In the genomic region with DNA sequence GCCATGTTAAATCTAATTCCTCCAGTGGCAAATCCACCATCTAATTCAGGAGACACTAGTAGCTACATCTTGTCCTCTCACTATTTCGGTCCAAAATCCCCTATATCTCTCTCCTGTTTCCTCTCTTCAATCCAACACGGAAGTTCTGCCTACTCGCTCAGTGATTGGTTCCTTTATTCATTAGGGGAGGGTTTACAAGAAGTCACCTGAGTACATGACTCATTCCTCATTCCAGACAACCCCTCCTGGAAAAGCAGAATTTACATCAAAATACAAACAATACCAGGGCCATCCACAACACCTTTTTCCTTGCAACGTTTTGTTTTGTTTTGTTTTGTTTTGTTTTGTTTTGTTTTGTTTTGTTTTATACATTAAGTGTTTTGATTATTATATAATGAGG, we compare ENCODE assay signal across 16 mouse cellular contexts.
"Had no signal": no experiment of that assay in that cellular context is flagged by ENCODE, and none has a peak within 500 bp of the region (broad histone marks: within the 10 kb centered on the region; RNA-seq: fewer than 3 reads in every experiment).

No protein-coding gene starts in this region.

- H3K27ac ChIP-seq: lung, embryonic 15.5 days; macrophage; midbrain, embryonic 13.5 days; midbrain, embryonic 15.5 days; neural tube, embryonic 12.5 days; stomach, embryonic 15.5 days; stomach, postnatal 0 days had no signal

- H3K4me3 ChIP-seq: lung, embryonic 15.5 days; megakaryocyte, embryonic 14.5 days; midbrain, embryonic 13.5 days; midbrain, embryonic 15.5 days; neural tube, embryonic 12.5 days; stomach, embryonic 15.5 days had no signal

- H3K36me3 ChIP-seq: lung, embryonic 15.5 days; midbrain, embryonic 13.5 days; midbrain, embryonic 15.5 days; neural tube, embryonic 12.5 days; stomach, embryonic 15.5 days had no signal

- H3K27me3 ChIP-seq: lung, embryonic 15.5 days; megakaryocyte, embryonic 14.5 days; midbrain, embryonic 13.5 days; midbrain, embryonic 15.5 days; neural tube, embryonic 12.5 days; stomach, embryonic 15.5 days had no signal

- H3K9me3 ChIP-seq: lung, embryonic 15.5 days; midbrain, embryonic 15.5 days; neural tube, embryonic 12.5 days; stomach, embryonic 15.5 days had no signal

- H3K4me1 ChIP-seq: lung, embryonic 15.5 days; midbrain, embryonic 13.5 days; midbrain, embryonic 15.5 days; neural tube, embryonic 12.5 days; stomach, embryonic 15.5 days had no signal

- H3K9ac ChIP-seq: liver, postnatal 0 days; lung, embryonic 15.5 days; midbrain, embryonic 13.5 days; midbrain, embryonic 15.5 days; neural tube, embryonic 12.5 days; stomach, embryonic 15.5 days had no signal

- DNase-seq: liver, postnatal 0 days; lung, adult 2 months; lung, postnatal 14 days; lung, postnatal 36 days; right cerebral cortex, postnatal 14 days; thymus, adult 2 months; thymus, postnatal 14 days; thymus, postnatal 36 days had no signal
